Mouse (Mus musculus) layer of hippocampus, adult 8-10 months (tissue): ENCODE data around the gene Dstyk. TPM values are rescaled to one million over a fixed set of nuclear protein-coding genes. Genes with fewer than 3 reads are reported as not detected.

ENCODE experiments used
- DNase-seq, 2 experiments: peaks; one replicate each; pipeline ENCODE4 v3.0.0; 2022; ENCODE audit warnings: low spot score in 2 of 2
- total RNA-seq, 4 experiments: library from RNA; stranded (reverse); gene quantifications; 2 replicates each; pipeline ENCODE4 v1.2.4; 2022

Dstyk gene
- total RNA-seq, 4 experiments from 2014 or later: 41.2 to 53.1 (median 47.5) TPM

- no peak for DNase-seq
These were observed 28.2 kb upstream of the Dstyk start for GRCm38 (mm10) chr1:132388813-132389803.

GRCm38 (mm10) chr1:132389886-132390585, 27.3 kb upstream of the Dstyk start:
- peak; percentile 78 to 80 for DNase-seq

- DNase-seq: peak in 1 of 2 experiments; percentile 17
These were observed 26.4 kb upstream of the Dstyk start, which contains the start of gene Tmcc2 for GRCm38 (mm10) chr1:132390691-132391579. Gene Tmcc2 (minus strand): TSS chr1:132391281.

- peak in 1 of 2 experiments; percentile 75 for DNase-seq
These were observed 25.8 kb upstream of the Dstyk start for GRCm38 (mm10) chr1:132391580-132392022.

GRCm38 (mm10) chr1:132392872-132393271, 24.5 kb upstream of the Dstyk start:
- no peak for DNase-seq

GRCm38 (mm10) chr1:132396705-132397104, 20.6 kb upstream of the Dstyk start:
- no peak for DNase-seq

GRCm38 (mm10) chr1:132400538-132400937, 16.8 kb upstream of the Dstyk start:
- no peak for DNase-seq

GRCm38 (mm10) chr1:132401843-132402242, 15.5 kb upstream of the Dstyk start:
- no peak for DNase-seq

- no peak for DNase-seq
These were observed 6.7 kb upstream of the Dstyk start for GRCm38 (mm10) chr1:132410657-132411056.

- no peak for DNase-seq
These were observed 962 bp upstream of the Dstyk start for GRCm38 (mm10) chr1:132416244-132416942.

GRCm38 (mm10) chr1:132416943-132417290, 438 bp upstream of the Dstyk start:
- no peak for DNase-seq

GRCm38 (mm10) chr1:132420206-132420605, 2.9 kb downstream of the Dstyk start:
- no peak for DNase-seq

GRCm38 (mm10) chr1:132420662-132421061, 3.3 kb downstream of the Dstyk start:
- DNase-seq: no peak

GRCm38 (mm10) chr1:132422912-132423696, 5.7 kb downstream of the Dstyk start:
- DNase-seq: no peak

- no peak for DNase-seq
These were observed 8.2 kb downstream of the Dstyk start for GRCm38 (mm10) chr1:132425600-132425999.

- DNase-seq: peak; percentile 37 to 62
These were observed 13.5 kb downstream of the Dstyk start for GRCm38 (mm10) chr1:132430818-132431217.

GRCm38 (mm10) chr1:132431716-132432115, 14.4 kb downstream of the Dstyk start:
- DNase-seq: peak; percentile 38 to 40

- no peak for DNase-seq
These were observed 16.0 kb downstream of the Dstyk start for GRCm38 (mm10) chr1:132433349-132433748.

GRCm38 (mm10) chr1:132434032-132434431, 16.7 kb downstream of the Dstyk start:
- no peak for DNase-seq
